Mouse (Mus musculus) midbrain, embryonic 15.5 days (tissue): ENCODE data around the gene Clip2. TPM values are rescaled to one million over a fixed set of nuclear protein-coding genes. Genes with fewer than 3 reads are reported as not detected.

Experiments
- ATAC-seq: fragments of 200-750 bp; cut with Nextera tagmentation; replicated peaks from 2 replicates; pipeline ENCODE4 v1.8.0; 2017; ENCODE audit warnings: moderate TSS enrichment
- H3K27ac ChIP-seq: fragments of 300-500 bp; sonication (generic); 2 replicates; pipeline ENCODE4 v1.5.1; 2015; ENCODE audit warnings: mild to moderate bottlenecking, inconsistent platforms
- H3K27me3 ChIP-seq: fragments of 300-500 bp; sonication (generic); replicated peaks from 2 replicates; pipeline ENCODE4 v1.6.1; 2015; ENCODE audit warnings: inconsistent platforms
- H3K36me3 ChIP-seq: fragments of 300-500 bp; sonication (generic); replicated peaks from 2 replicates; pipeline ENCODE4 v1.6.1; 2015; ENCODE audit warnings: inconsistent platforms
- H3K4me1 ChIP-seq: fragments of 300-500 bp; sonication (generic); 2 replicates; pipeline ENCODE4 v1.6.1; 2015; ENCODE audit warnings: inconsistent platforms
- H3K4me2 ChIP-seq: fragments of 300-500 bp; sonication (generic); 2 replicates; pipeline ENCODE4 v1.6.1; 2015; ENCODE audit warnings: inconsistent platforms, mild to moderate bottlenecking, moderate library complexity
- H3K4me3 ChIP-seq: fragments of 300-500 bp; sonication (generic); 2 replicates; pipeline ENCODE4 v1.5.1; 2015; ENCODE audit warnings: mild to moderate bottlenecking, inconsistent platforms
- H3K9ac ChIP-seq: fragments of 300-500 bp; sonication (generic); 2 replicates; pipeline ENCODE4 v1.6.1; 2015; ENCODE audit warnings: mild to moderate bottlenecking, inconsistent platforms
- H3K9me3 ChIP-seq: fragments of 300-500 bp; sonication (generic); 2 replicates; pipeline ENCODE4 v1.6.1; 2016; ENCODE audit warnings: inconsistent platforms
- WGBS: fragments of 180-500 bp; shearing (Covaris S2); methylation state at CpG from one replicate; pipeline ENCODE4 v1.1.7; 2015; ENCODE audit warnings: mixed read lengths; 5-methylcytosine and 5-hydroxymethylcytosine counted together
- microRNA-seq: library from miRNA; unstranded; fragments of <30 nt; microRNA quantifications from one replicate; pipeline ENCODE4, GENCODE M21; 2016
- polyA plus RNA-seq: library from polyadenylated mRNA; unstranded; fragments of >200 nt; fragmentation: Nextera tagmentation; extraction: Ambion mirVana; gene quantifications from 2 replicates; pipeline ENCODE4 v1.2.1, GENCODE M21; 2015

The Clip2 gene
- polyA plus RNA-seq, 1 experiment from 2014 or later: 16.9 TPM

- H3K4me1 ChIP-seq: peaks cover 12% of the 10 kb centered on the region
- no peaks in the 10 kb centered on the region for H3K9me3 ChIP-seq
- H3K27ac ChIP-seq: no peak overlapping the region
- no peaks in the 10 kb centered on the region for H3K27me3 ChIP-seq
- ATAC-seq: no peak
- H3K9ac ChIP-seq: no peak overlapping the region
- H3K4me3 ChIP-seq: no peak overlapping the region
- H3K4me2 ChIP-seq: no peak overlapping the region
- 0 out of 2 replicates have a peak, but pooled peaks cover 4% of the 10 kb centered on the region for H3K36me3 ChIP-seq
- WGBS: 97% methylated on average over 7 of the region's 7 CpGs
Measured at GRCm38 (mm10) chr5:134444473-134444872, 107.8 kb downstream of the Clip2 start.

- 0 out of 2 replicates have a peak, but pooled peaks cover 4% of the 10 kb centered on the region for H3K36me3 ChIP-seq
- no peak overlapping the region for H3K27ac ChIP-seq
- ATAC-seq: no peak
- WGBS: 92% methylated on average over 3 of the region's 3 CpGs
- no peaks in the 10 kb centered on the region for H3K9me3 ChIP-seq
- no peak overlapping the region for H3K9ac ChIP-seq
- no peak overlapping the region for H3K4me2 ChIP-seq
- no peak overlapping the region for H3K4me3 ChIP-seq
- no peaks in the 10 kb centered on the region for H3K27me3 ChIP-seq
- peaks cover 22% of the 10 kb centered on the region for H3K4me1 ChIP-seq
Measured at GRCm38 (mm10) chr5:134442066-134442465, 110.2 kb downstream of the Clip2 start.

- Histone ChIP-seq H3K4me2 (no peak overlapping the region), H3K9me3 (no peaks in the 10 kb centered on the region), H3K4me1 (peaks cover 32% of the 10 kb centered on the region), H3K36me3 (0 out of 2 replicates have a peak, but pooled peaks cover 4% of the 10 kb centered on the region), H3K27me3 (no peaks in the 10 kb centered on the region), H3K9ac (no peak overlapping the region), H3K27ac (no peak overlapping the region), H3K4me3 (no peak overlapping the region)
- 86% methylated on average over 3 of the region's 3 CpGs for WGBS
- no peak for ATAC-seq
Measured at GRCm38 (mm10) chr5:134441105-134441504, 111.1 kb downstream of the Clip2 start.

- no peak for ATAC-seq
Measured at GRCm38 (mm10) chr5:134440098-134440497, 112.1 kb downstream of the Clip2 start.

GRCm38 (mm10) chr5:134439481-134439880 is 112.8 kb downstream of the Clip2 start:
- H3K27ac ChIP-seq: no peak overlapping the region
- no peak overlapping the region for H3K9ac ChIP-seq
- H3K4me1 ChIP-seq: peaks cover 30% of the 10 kb centered on the region
- ATAC-seq: no peak
- 0 out of 2 replicates have a peak, but pooled peaks cover 4% of the 10 kb centered on the region for H3K36me3 ChIP-seq
- H3K4me2 ChIP-seq: no peak overlapping the region
- no peak overlapping the region for H3K4me3 ChIP-seq
- no peaks in the 10 kb centered on the region for H3K9me3 ChIP-seq
- H3K27me3 ChIP-seq: no peaks in the 10 kb centered on the region
- WGBS: 97% methylated on average over 7 of the region's 7 CpGs

More at GRCm38 (mm10) chr5:134440098-134440497, 112.1 kb downstream of the Clip2 start:
- H3K36me3 ChIP-seq: 0 out of 2 replicates have a peak, but pooled peaks cover 4% of the 10 kb centered on the region
- 83% methylated on average over 12 of the region's 12 CpGs for WGBS
- peaks cover 30% of the 10 kb centered on the region for H3K4me1 ChIP-seq
- H3K9me3 ChIP-seq: no peaks in the 10 kb centered on the region
- no peak overlapping the region for H3K4me3 ChIP-seq
- H3K27ac ChIP-seq: no peak overlapping the region
- H3K4me2 ChIP-seq: no peak overlapping the region
- H3K9ac ChIP-seq: no peak overlapping the region
- H3K27me3 ChIP-seq: no peaks in the 10 kb centered on the region

Small RNA genes lying within 50 kb of the gene (microRNA-seq; reads per million reads assigned to microRNA genes)
- gene Gm26340 (not detected), gene Mir7228 (not detected)

Other genes with a start within 250 kb of the Clip2 start
- gene Gtf2i, start 237.7 kb downstream of the Clip2 start, polyA plus RNA-seq: 142 and 149 TPM in 2 replicates
- gene Gtf2ird1, start 95.7 kb downstream of the Clip2 start, polyA plus RNA-seq: 89.0 and 90.2 TPM in 2 replicates
- gene Syna, start 7.7 kb upstream of the Clip2 start, polyA plus RNA-seq: 0.64 and 0.98 TPM in 2 replicates
- 191 and 194 TPM in 2 replicates for gene Rfc2, start 28.9 kb upstream of the Clip2 start, polyA plus RNA-seq
- 3.0 and 3.5 TPM in 2 replicates for gene Lat2, start 62.6 kb upstream of the Clip2 start, polyA plus RNA-seq
- gene Eif4h, start 87.1 kb upstream of the Clip2 start, polyA plus RNA-seq: 343 and 356 TPM in 2 replicates
- gene Limk1, start 136.2 kb upstream of the Clip2 start, polyA plus RNA-seq: 21.6 and 25.1 TPM in 2 replicates
- 8.7 and 9.3 TPM in 2 replicates for gene Eln, start 194.9 kb upstream of the Clip2 start, polyA plus RNA-seq